Mouse (Mus musculus): ENCODE results near the gene Trim71.

- TF ChIP-seq POLR2A (IDR thresholded peaks at IDR 0.05; ENCODE audit: borderline replicate concordance, low read depth, low read length): no peak
- peak; percentile 70 for TF ChIP-seq CTCF (IDR thresholded peaks at IDR 0.05; ENCODE audit: low read depth, low read length)
Observed at GRCm38 (mm10) chr9:114498218-114498617, 66.0 kb downstream of the Trim71 start.

Data from bone marrow macrophage, adult 2 months (primary cell).